Mouse (Mus musculus): ENCODE measurements around the gene Rxfp4.
A peak's percentile ranks its signal among the peaks of the same experiment; 100 is the strongest.

DNA sequence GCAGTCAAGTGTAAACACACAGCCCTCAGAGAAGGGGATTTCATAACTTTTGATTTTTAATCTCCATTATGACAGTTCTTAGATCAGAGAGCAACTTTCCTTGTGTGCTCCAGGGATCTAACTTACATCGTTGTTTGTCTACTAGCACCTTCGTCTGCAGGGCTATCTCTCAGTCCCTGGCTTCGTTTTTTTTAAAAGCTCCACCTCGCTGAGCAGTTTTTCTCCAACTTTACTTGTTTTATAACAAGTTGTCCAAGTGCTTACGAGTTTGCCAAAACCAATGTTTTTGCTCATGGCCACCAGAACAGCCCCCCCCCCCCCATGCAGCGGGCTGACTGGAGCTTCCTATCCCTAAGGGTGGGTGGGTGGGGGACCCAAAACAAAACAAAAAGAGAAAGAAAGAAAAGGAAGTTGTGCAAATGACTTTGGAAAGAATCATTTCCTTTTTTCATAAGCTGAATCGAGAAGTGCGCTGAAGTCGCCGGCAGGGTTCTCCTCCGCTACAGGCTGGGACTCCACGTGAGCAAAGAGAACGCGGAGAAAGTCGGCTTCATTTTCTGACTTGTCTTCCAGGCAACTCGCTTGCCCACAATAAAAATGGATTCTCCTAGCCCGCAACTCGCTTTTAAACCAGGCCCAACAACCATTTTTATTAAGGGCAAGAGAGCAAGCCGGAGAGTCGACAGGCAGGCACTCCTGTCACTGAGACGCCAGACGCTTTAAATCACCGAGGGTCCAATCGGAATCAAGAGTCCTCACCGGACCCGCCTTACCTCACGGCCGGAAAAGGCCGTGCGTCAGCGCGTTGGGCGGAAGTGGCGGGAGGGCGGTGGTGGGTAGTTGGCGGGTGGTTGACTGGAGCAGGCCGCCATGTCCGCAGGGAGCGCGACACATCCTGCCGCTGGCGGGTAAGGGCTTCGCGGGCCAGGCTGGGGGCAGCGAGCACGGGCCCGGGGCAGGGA, 32.3 kb upstream of the Rxfp4 start, which contains the start of gene Khdc4:
- no peak for TF ChIP-seq CHD2 (IDR thresholded peaks at IDR 0.05; ENCODE audit: low read depth, low read length)
- TF ChIP-seq MAFK (IDR thresholded peaks at IDR 0.05; ENCODE audit: insufficient read depth, low read depth, low read length): 0 out of 2 replicates have a peak, but pooled peaks have one; percentile 37
- TF ChIP-seq HCFC1 (IDR thresholded peaks at IDR 0.05; ENCODE audit: borderline replicate concordance, insufficient read depth, low read length): peak; percentile 88

All from ES-E14 (cell line).